Mouse (Mus musculus): ENCODE data around the gene Rpusd1. TPM values are rescaled to one million over a fixed set of nuclear protein-coding genes. Genes with fewer than 3 reads are reported as not detected.

The Rpusd1 gene
- total RNA-seq, 2 experiments from 2014 or later = 5.4 to 6.6 TPM

Small RNAs within 50 kb of the gene (microRNA-seq; reads per million reads assigned to microRNA genes)
- 0 reads per million in 2 experiments for gene Gm25083
- 2.4 to 4.1 reads per million in 2 experiments for gene Mir6966

Other genes with a start within 250 kb of the Rpusd1 start
- gene Sstr5, start 230.4 kb upstream of the Rpusd1 start, total RNA-seq (2021) = not detected
- under 1 TPM; 0.45 to 0.48 TPM for gene Sox8, start 157.0 kb upstream of the Rpusd1 start, total RNA-seq (2021)
- 10 to 100 TPM; 26.2 to 27.6 TPM for gene Lmf1, start 148.6 kb upstream of the Rpusd1 start, total RNA-seq (2021)
- gene Gng13, start 10.5 kb upstream of the Rpusd1 start, total RNA-seq (2021) = 1 to 10 TPM in 1 of 2 experiments, not detected in 1; 2.3 TPM
- gene Chtf18, start 251 bp upstream of the Rpusd1 start, total RNA-seq (2021) = 10 to 100 TPM; 12.6 to 13.6 TPM
- not detected for gene Mslnl, start 8.4 kb downstream of the Rpusd1 start, total RNA-seq (2021)
- gene Msln, start 26.7 kb downstream of the Rpusd1 start, total RNA-seq (2021) = 10 to 100 TPM; 38.4 to 43.3 TPM
- 10 to 100 TPM; 41.7 to 46.9 TPM for gene Narfl, start 46.1 kb downstream of the Rpusd1 start, total RNA-seq (2021)
- gene Haghl, start 58.0 kb downstream of the Rpusd1 start, total RNA-seq (2021) = 10 to 100 TPM; 27.8 to 29.4 TPM
- gene Ccdc78, start 58.9 kb downstream of the Rpusd1 start, total RNA-seq (2021) = not detected
- 10 to 100 TPM; 41.0 to 44.2 TPM for gene Fam173a, start 65.2 kb downstream of the Rpusd1 start, total RNA-seq (2021)
- gene AC134908.4, start 68.0 kb downstream of the Rpusd1 start, total RNA-seq (2021) = 1 to 10 TPM in 1 of 2 experiments, under 1 TPM in 1; 0.86 to 1.2 TPM
- 10 to 100 TPM; 48.4 to 49.3 TPM for gene Metrn, start 69.5 kb downstream of the Rpusd1 start, total RNA-seq (2021)
- 1 to 10 TPM in 1 of 2 experiments, under 1 TPM in 1; 0.93 to 1.2 TPM for gene Fbxl16, start 81.4 kb downstream of the Rpusd1 start, total RNA-seq (2021)
- gene Wdr24, start 96.0 kb downstream of the Rpusd1 start, total RNA-seq (2021) = 10 to 100 TPM in 1 of 2 experiments, 1 to 10 TPM in 1; 10.0 to 12.3 TPM
- 10 to 100 TPM; 34.7 to 37.4 TPM for gene Jmjd8, start 101.2 kb downstream of the Rpusd1 start, total RNA-seq (2021)
- 100 to 1,000 TPM; 149 to 158 TPM for gene Stub1, start 105.7 kb downstream of the Rpusd1 start, total RNA-seq (2021)
- gene Rhbdl1, start 109.6 kb downstream of the Rpusd1 start, total RNA-seq (2021) = 1 to 10 TPM; 2.0 to 2.5 TPM
- gene Gm20683, start 114.1 kb downstream of the Rpusd1 start, total RNA-seq (2021) = 1 to 10 TPM; 1.8 to 2.6 TPM
- 10 to 100 TPM; 77.1 to 78.4 TPM for gene Rhot2, start 117.2 kb downstream of the Rpusd1 start, total RNA-seq (2021)
- gene Wdr90, start 133.8 kb downstream of the Rpusd1 start, total RNA-seq (2021) = 10 to 100 TPM; 14.4 to 15.1 TPM
- gene Mcrip2, start 141.1 kb downstream of the Rpusd1 start, total RNA-seq (2021) = 100 to 1,000 TPM; 195 to 217 TPM
- gene Mettl26, start 147.4 kb downstream of the Rpusd1 start, total RNA-seq (2021) = 10 to 100 TPM; 10.8 to 11.7 TPM
- 1 to 10 TPM in 1 of 2 experiments, under 1 TPM in 1; 0.70 to 1.1 TPM for gene Wfikkn1, start 153.2 kb downstream of the Rpusd1 start, total RNA-seq (2021)
- 10 to 100 TPM; 16.1 to 16.6 TPM for gene Rab40c, start 192.1 kb downstream of the Rpusd1 start, total RNA-seq (2021)
- gene Pigq, start 217.3 kb downstream of the Rpusd1 start, total RNA-seq (2021) = 10 to 100 TPM; 86.0 to 89.4 TPM
- not detected for gene Nhlrc4, start 217.3 kb downstream of the Rpusd1 start, total RNA-seq (2021)
- gene A930017K11Rik, start 224.9 kb downstream of the Rpusd1 start, total RNA-seq (2021) = not detected

Measured in heart, postnatal 4 days (tissue).